Mouse (Mus musculus) thymus, postnatal 4 days (tissue): ENCODE measurements around the gene Eva1c.

Experiments
- DNase-seq: peaks from one replicate; pipeline ENCODE4 v3.0.0; 2021

Eva1c gene

GRCm38 (mm10) chr16:90827498-90827897, 979 bp downstream of the Eva1c start:
- no peak for DNase-seq

- no peak for DNase-seq
Measured at GRCm38 (mm10) chr16:90829136-90829535, 2.6 kb downstream of the Eva1c start.

- DNase-seq, result peak; percentile 58
Measured at GRCm38 (mm10) chr16:90829894-90830685, 3.6 kb downstream of the Eva1c start.

GRCm38 (mm10) chr16:90830686-90831439, 4.3 kb downstream of the Eva1c start:
- DNase-seq, result peak; percentile 24

GRCm38 (mm10) chr16:90831676-90832075, 5.2 kb downstream of the Eva1c start:
- no peak for DNase-seq

GRCm38 (mm10) chr16:90832495-90832894, 6.0 kb downstream of the Eva1c start:
- no peak for DNase-seq

GRCm38 (mm10) chr16:90833041-90833791, 6.7 kb downstream of the Eva1c start:
- no peak for DNase-seq

GRCm38 (mm10) chr16:90837431-90837830, 10.9 kb downstream of the Eva1c start:
- DNase-seq, result no peak

- no peak for DNase-seq
Measured at GRCm38 (mm10) chr16:90842164-90842563, 15.6 kb downstream of the Eva1c start.

GRCm38 (mm10) chr16:90845038-90845437, 18.5 kb downstream of the Eva1c start:
- no peak for DNase-seq

- DNase-seq, result no peak
Measured at GRCm38 (mm10) chr16:90845591-90845990, 19.1 kb downstream of the Eva1c start.

GRCm38 (mm10) chr16:90848697-90849096, 22.2 kb downstream of the Eva1c start:
- DNase-seq, result no peak

GRCm38 (mm10) chr16:90849262-90849661, 22.7 kb downstream of the Eva1c start:
- peak; percentile 29 for DNase-seq

GRCm38 (mm10) chr16:90850881-90851280, 24.4 kb downstream of the Eva1c start:
- no peak for DNase-seq

- no peak for DNase-seq
Measured at GRCm38 (mm10) chr16:90851621-90852334, 25.3 kb downstream of the Eva1c start.

- no peak for DNase-seq
Measured at GRCm38 (mm10) chr16:90856552-90857200, 30.2 kb downstream of the Eva1c start.

- DNase-seq, result no peak
Measured at GRCm38 (mm10) chr16:90858206-90858605, 31.7 kb downstream of the Eva1c start.

GRCm38 (mm10) chr16:90863036-90863435, 36.5 kb downstream of the Eva1c start:
- DNase-seq, result no peak

- no peak for DNase-seq
Measured at GRCm38 (mm10) chr16:90863468-90864046, 37.0 kb downstream of the Eva1c start.

- DNase-seq, result no peak
Measured at GRCm38 (mm10) chr16:90864693-90865092, 38.2 kb downstream of the Eva1c start.

- DNase-seq, result no peak
Measured at GRCm38 (mm10) chr16:90865652-90866051, 39.1 kb downstream of the Eva1c start.

GRCm38 (mm10) chr16:90868129-90868528, 41.6 kb downstream of the Eva1c start:
- no peak for DNase-seq
